Mouse (Mus musculus) CH12.LX (cell line): Measurements from ENCODE around the gene 5730522E02Rik. TPM values are rescaled to one million over a fixed set of nuclear protein-coding genes. Genes with fewer than 3 reads are reported as not detected.

Experiments
- DNase-seq: peaks from one replicate; pipeline ENCODE4 v3.0.0-alpha.2; 2013; ENCODE audit errors: extremely low read depth
- H3K27ac ChIP-seq: 2 replicates; pipeline ENCODE4 v1.5.1; 2012; ENCODE audit warnings: low read depth, mild to moderate bottlenecking, control low read depth, moderate library complexity; ENCODE audit not compliant: insufficient read depth
- H3K27me3 ChIP-seq: replicated peaks from 2 replicates; pipeline ENCODE3; 2012; ENCODE audit warnings: inconsistent platforms
- H3K36me3 ChIP-seq, 2 experiments: replicated peaks in 1 of 2; 2 replicates each; pipeline versions ENCODE3 to v1.6.1; 2012; ENCODE audit warnings: inconsistent platforms in 1 of 2, low read length in 1 of 2, mild to moderate bottlenecking in 1 of 2, mixed read lengths in 1 of 2, moderate library complexity in 1 of 2; ENCODE audit not compliant: control insufficient read depth in 1 of 2, insufficient read depth in 1 of 2
- H3K4me1 ChIP-seq, 2 experiments: 2 replicates each; pipeline ENCODE4 v1.6.1; 2012; ENCODE audit warnings: inconsistent platforms in 1 of 2, moderate library complexity in 1 of 2; ENCODE audit not compliant: insufficient read depth in 2 of 2, control insufficient read depth in 1 of 2
- H3K4me2 ChIP-seq: 2 replicates; pipeline ENCODE4 v1.6.1; 2012; ENCODE audit warnings: low read depth, mild to moderate bottlenecking, control low read depth; ENCODE audit not compliant: poor library complexity, insufficient read depth, severe bottlenecking
- H3K4me3 ChIP-seq, 3 experiments: fragments of 150-350 bp in 1 of 3; sonication (generic) in 1 of 3; replicated peaks in 1 of 3; 2 replicates each; pipeline versions ENCODE3 to v1.5.1; 2011 to 2012; ENCODE audit warnings: low read depth in 2 of 3, low read length in 2 of 3, mild to moderate bottlenecking in 2 of 3, moderate library complexity in 2 of 3, control low read depth in 1 of 3, improper control_type of control experiment in 1 of 3, inconsistent platforms in 1 of 3, mixed read lengths in 1 of 3; ENCODE audit not compliant: poor library complexity in 1 of 3
- H3K79me2 ChIP-seq: replicated peaks from 2 replicates; pipeline ENCODE4 v1.6.1; 2012; ENCODE audit warnings: mild to moderate bottlenecking, moderate library complexity; ENCODE audit not compliant: control insufficient read depth, poor library complexity, insufficient read depth, severe bottlenecking; ENCODE audit errors: extremely low read depth
- H3K9ac ChIP-seq: 2 replicates; pipeline ENCODE4 v1.6.1; 2012; ENCODE audit warnings: low read depth, mild to moderate bottlenecking, control low read depth, moderate library complexity; ENCODE audit not compliant: insufficient read depth
- H3K9me3 ChIP-seq: replicated peaks from 2 replicates; pipeline ENCODE3; 2012; ENCODE audit warnings: low read length, inconsistent platforms, mixed read lengths
- CHD1 ChIP-seq: IDR thresholded peaks from 2 replicates; pipeline ENCODE4 v1.6.1; 2012; ENCODE audit warnings: low read depth, low read length, improper control_type of control experiment, inconsistent platforms
- CHD2 ChIP-seq: IDR thresholded peaks from 2 replicates; pipeline ENCODE4 v1.6.1; 2011; ENCODE audit warnings: low read length, improper control_type of control experiment
- CTCF ChIP-seq, 2 experiments: IDR thresholded peaks in 1 of 2; conservative IDR thresholded peaks in 1 of 2; 2 replicates each; pipeline ENCODE4 v1.5.1; 2011 to 2012; ENCODE audit warnings: low read depth in 2 of 2, low read length in 2 of 2, improper control_type of control experiment in 1 of 2, inconsistent platforms in 1 of 2, mild to moderate bottlenecking in 1 of 2, moderate library complexity in 1 of 2
- E2F4 ChIP-seq: IDR thresholded peaks from 2 replicates; pipeline ENCODE4 v1.6.1; 2011; ENCODE audit warnings: low read depth, low read length, improper control_type of control experiment; ENCODE audit not compliant: insufficient replicate concordance
- ELF1 ChIP-seq: IDR thresholded peaks from 2 replicates; pipeline ENCODE4 v1.6.1; 2014; ENCODE audit warnings: low read depth, mild to moderate bottlenecking, inconsistent platforms, low read length, improper control_type of control experiment
- EP300 ChIP-seq: IDR thresholded peaks from 2 replicates; pipeline ENCODE4 v1.6.1; 2011; ENCODE audit warnings: low read length, improper control_type of control experiment
- ETS1 ChIP-seq: conservative IDR thresholded peaks from 2 replicates; pipeline ENCODE4 v1.6.1; 2012; ENCODE audit warnings: low read depth, mild to moderate bottlenecking, inconsistent platforms, low read length, improper control_type of control experiment, moderate library complexity
- GABPA ChIP-seq: IDR thresholded peaks from 2 replicates; pipeline ENCODE4 v1.6.1; 2012; ENCODE audit warnings: low read depth, low read length, improper control_type of control experiment, inconsistent platforms; ENCODE audit not compliant: insufficient replicate concordance
- IRF4 ChIP-seq: IDR thresholded peaks from 2 replicates; pipeline ENCODE4 v1.6.1; 2014; ENCODE audit warnings: low read depth, mild to moderate bottlenecking, inconsistent platforms, low read length, improper control_type of control experiment
- JUN ChIP-seq: IDR thresholded peaks from 2 replicates; pipeline ENCODE4 v1.6.1; 2011; ENCODE audit warnings: low read depth, mild to moderate bottlenecking, low read length, improper control_type of control experiment, moderate library complexity; ENCODE audit not compliant: insufficient read depth
- KAT2A ChIP-seq: IDR thresholded peaks from 2 replicates; pipeline ENCODE4 v1.6.1; 2012; ENCODE audit warnings: low read length, improper control_type of control experiment, inconsistent platforms; ENCODE audit not compliant: insufficient replicate concordance
- MEF2A ChIP-seq: IDR thresholded peaks from 2 replicates; pipeline ENCODE4 v1.6.1; 2014; ENCODE audit warnings: low read depth, mild to moderate bottlenecking, inconsistent platforms, low read length, improper control_type of control experiment, borderline replicate concordance
- PAX5 ChIP-seq: IDR thresholded peaks from 2 replicates; pipeline ENCODE4 v1.6.1; 2012; ENCODE audit warnings: low read length, inconsistent platforms, mixed read lengths
- POLR2A ChIP-seq: IDR thresholded peaks from 2 replicates; pipeline ENCODE4 v1.6.1; 2011; ENCODE audit warnings: low read depth, mild to moderate bottlenecking, improper control_type of control experiment, low read length
- POLR2AphosphoS2 ChIP-seq: IDR thresholded peaks from 2 replicates; pipeline ENCODE4 v1.6.1; 2011; ENCODE audit warnings: low read depth, low read length, improper control_type of control experiment
- RAD21 ChIP-seq: IDR thresholded peaks from 2 replicates; pipeline ENCODE4 v1.6.1; 2011; ENCODE audit warnings: low read depth, mild to moderate bottlenecking, low read length, improper control_type of control experiment, moderate library complexity
- TBP ChIP-seq: conservative IDR thresholded peaks from 2 replicates; pipeline ENCODE4 v1.6.1; 2011; ENCODE audit warnings: low read depth, low read length, improper control_type of control experiment
- TCF12 ChIP-seq: IDR thresholded peaks from 2 replicates; pipeline ENCODE4 v1.6.1; 2014; ENCODE audit warnings: low read depth, mild to moderate bottlenecking, inconsistent platforms, low read length, improper control_type of control experiment
- UBTF ChIP-seq: IDR thresholded peaks from 2 replicates; pipeline ENCODE4 v1.6.1; 2012; ENCODE audit warnings: low read depth, mild to moderate bottlenecking, inconsistent platforms, low read length, improper control_type of control experiment, moderate library complexity
- ZMIZ1 ChIP-seq: IDR thresholded peaks from 2 replicates; pipeline ENCODE4 v1.6.1; 2012; ENCODE audit warnings: low read depth, mild to moderate bottlenecking, inconsistent platforms, low read length, improper control_type of control experiment
- dilution Hi-C: fragments of 300-500 bp; cut with MboI; formaldehyde crosslinking; loops from 2 replicates; pipeline ENCODE4 v1.14.3; 2020; ENCODE audit warnings: low sequenced_read_pairs; ENCODE audit not compliant: extremely low pct_unique_long_range_greater_than_20kb, extremely low pct_ligation_motif_present
- in situ Hi-C: fragments of 300-500 bp; cut with MboI; formaldehyde crosslinking; loops from 3 replicates; pipeline ENCODE4 v1.14.3; 2019; ENCODE audit warnings: low sequenced_read_pairs, low pct_ligation_motif_present, low pct_unique_long_range_greater_than_20kb, mixed read lengths
- polyA plus RNA-seq: library from polyadenylated mRNA; unstranded; fragments of >175 nt; gene quantifications from 2 replicates; pipeline ENCODE4 v1.2.1, GENCODE M21; 2012; ENCODE audit warnings: low read depth; ENCODE audit not compliant: insufficient read length
- total RNA-seq, 2 experiments: library from RNA; depleted of rRNA; stranded (reverse); fragments of 300-350 nt in 1 of 2; fragments of >200 nt in 1 of 2; gene quantifications; 2 replicates each; pipeline ENCODE4 v1.2.3; 2012 to 2014

The 5730522E02Rik gene
- total and polyA plus RNA-seq, 3 experiments: not detected

GRCm38 (mm10) chr11:26120781-26121557, 89.6 kb downstream of the 5730522E02Rik start:
- Histone ChIP-seq H3K79me2 (no peaks in the 10 kb centered on the region), H3K4me3 (no peak overlapping the region), H3K27ac (no peak overlapping the region), H3K4me2 (no peak overlapping the region), H3K4me1 (no peaks in the 10 kb centered on the region), H3K9ac (no peak overlapping the region), H3K9me3 (no peaks in the 10 kb centered on the region), H3K27me3 (no peaks in the 10 kb centered on the region), H3K36me3 (no peaks in the 10 kb centered on the region)
- dilution Hi-C loops (no loop called here), in situ Hi-C loops (no loop called here)
- no peak for DNase-seq
- TF ChIP-seq POLR2AphosphoS2: no peak
- TF ChIP-seq GABPA: no peak
- TF ChIP-seq ELF1: no peak

- H3K4me1 ChIP-seq: no peaks in the 10 kb centered on the region
- TF ChIP-seq CHD2 (no peak), POLR2A (no peak), PAX5 (no peak), CHD1 (no peak), TCF12 (no peak), CTCF (conservative IDR thresholded peaks at IDR 0.05 in 1 of 2, IDR thresholded peaks at IDR 0.05 in 1 of 2; ENCODE audit: low read depth in 2 of 2, low read length in 2 of 2) (no peak), MEF2A (no peak), RAD21 (no peak), ZMIZ1 (no peak), E2F4 (no peak), TBP (no peak), JUN (no peak), KAT2A (no peak), EP300 (no peak), ETS1 (no peak), UBTF (no peak), IRF4 (no peak)
- TF ChIP-seq, all 38 proteins: peak for 0
- Histone ChIP-seq H3K36me3 (no peaks in the 10 kb centered on the region), H3K27me3 (no peaks in the 10 kb centered on the region), H3K4me3 (no peak overlapping the region), H3K27ac (no peak overlapping the region), H3K9me3 (no peaks in the 10 kb centered on the region), H3K4me2 (no peak overlapping the region), H3K79me2 (no peaks in the 10 kb centered on the region), H3K9ac (no peak overlapping the region)
- no peak for DNase-seq
- dilution Hi-C loops (no loop called here), in situ Hi-C loops (no loop called here)
Observed at GRCm38 (mm10) chr11:26117651-26118050, 92.9 kb downstream of the 5730522E02Rik start.
